Mouse (Mus musculus): Measurements from ENCODE around the gene Smad6. TPM values are rescaled to one million over a fixed set of nuclear protein-coding genes. Genes with fewer than 3 reads are reported as not detected.

Smad6 gene
- polyA plus RNA-seq, 1 experiment from 2014 or later: 1.6 TPM

GRCm38 (mm10) chr9:63980179-63981086, 41.4 kb downstream of the Smad6 start:
- peak; percentile 31; the same call in 1 of the 2 replicates for ATAC-seq
- peak overlapping the region; percentile 27 for H3K27ac ChIP-seq
- H3K9ac ChIP-seq: peak overlapping the region; percentile 18; the same call in 1 of the 2 replicates
- H3K27me3 ChIP-seq: no peaks in the 10 kb centered on the region
- peak overlapping the region; percentile 23 for H3K4me2 ChIP-seq
- H3K4me1 ChIP-seq: peaks cover 49% of the 10 kb centered on the region
- 2% methylated on average over 18 of the region's 18 CpGs for WGBS
- H3K9me3 ChIP-seq (replicated peaks): no peaks in the 10 kb centered on the region
- no peaks in the 10 kb centered on the region for H3K36me3 ChIP-seq (ENCODE audit: poor library complexity, severe bottlenecking)
- no peak overlapping the region for H3K4me3 ChIP-seq

GRCm38 (mm10) chr9:63979275-63979674, 42.6 kb downstream of the Smad6 start:
- no peak for ATAC-seq
- no peaks in the 10 kb centered on the region for H3K9me3 ChIP-seq (replicated peaks)
- peaks cover 56% of the 10 kb centered on the region for H3K4me1 ChIP-seq
- H3K27ac ChIP-seq: no peak overlapping the region
- no peak overlapping the region for H3K4me2 ChIP-seq
- no peaks in the 10 kb centered on the region for H3K27me3 ChIP-seq
- no peak overlapping the region for H3K9ac ChIP-seq
- H3K4me3 ChIP-seq: no peak overlapping the region
- 68% methylated on average over 2 of the region's 2 CpGs for WGBS
- H3K36me3 ChIP-seq (ENCODE audit: poor library complexity, severe bottlenecking): no peaks in the 10 kb centered on the region

DNA sequence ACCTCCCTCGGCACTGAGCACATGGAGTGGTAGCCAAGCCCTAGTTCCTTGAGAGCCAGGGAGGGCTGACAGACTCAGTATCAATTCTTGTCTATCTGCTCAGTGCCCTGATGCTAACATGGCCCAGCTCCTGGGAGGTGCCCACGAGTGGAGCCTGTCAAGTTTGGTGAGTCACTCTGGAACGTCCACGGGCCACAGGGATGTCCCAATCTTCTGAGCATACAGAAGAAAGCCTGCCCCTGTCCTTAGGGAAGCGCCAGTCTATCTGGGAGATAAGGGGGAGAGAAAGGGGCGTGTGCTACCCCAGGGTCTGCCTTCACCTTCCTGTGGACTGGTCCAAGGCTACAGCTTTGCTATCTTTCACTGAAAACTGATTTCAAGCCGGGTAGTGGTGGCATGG, 43.2 kb downstream of the Smad6 start:
- H3K4me1 ChIP-seq: peaks cover 57% of the 10 kb centered on the region
- 83% methylated on average over 7 of the region's 7 CpGs for WGBS
- H3K9ac ChIP-seq: no peak overlapping the region; the same call in 1 of the 2 replicates
- no peak overlapping the region for H3K4me3 ChIP-seq
- no peaks in the 10 kb centered on the region for H3K9me3 ChIP-seq (replicated peaks)
- H3K27ac ChIP-seq: no peak overlapping the region
- H3K27me3 ChIP-seq: no peaks in the 10 kb centered on the region
- no peak for ATAC-seq
- H3K4me2 ChIP-seq: no peak overlapping the region
- no peaks in the 10 kb centered on the region for H3K36me3 ChIP-seq (ENCODE audit: poor library complexity, severe bottlenecking)

GRCm38 (mm10) chr9:63975996-63976395, 45.9 kb downstream of the Smad6 start:
- peak overlapping the region; percentile 36 for H3K4me2 ChIP-seq
- H3K4me3 ChIP-seq: no peak overlapping the region
- peak overlapping the region; percentile 22; the same call in 1 of the 2 replicates for H3K27ac ChIP-seq
- H3K4me1 ChIP-seq: peaks cover 53% of the 10 kb centered on the region
- 0 out of 2 replicates have a peak overlapping the region, but pooled peaks have one; percentile 27 for H3K9ac ChIP-seq
- peak; percentile 62; the same call in 1 of the 2 replicates for ATAC-seq
- 17% methylated on average over 11 of the region's 11 CpGs for WGBS
- no peaks in the 10 kb centered on the region for H3K36me3 ChIP-seq (ENCODE audit: poor library complexity, severe bottlenecking)
- H3K27me3 ChIP-seq: no peaks in the 10 kb centered on the region
- no peaks in the 10 kb centered on the region for H3K9me3 ChIP-seq (replicated peaks)

- Histone ChIP-seq H3K9me3 (replicated peaks) (no peaks in the 10 kb centered on the region), H3K4me1 (peaks cover 49% of the 10 kb centered on the region), H3K4me2 (peak overlapping the region; percentile 8; the same call in 1 of the 2 replicates), H3K36me3 (ENCODE audit: poor library complexity, severe bottlenecking) (no peaks in the 10 kb centered on the region), H3K9ac (peak overlapping the region; percentile 38; the same call in 1 of the 2 replicates), H3K27me3 (no peaks in the 10 kb centered on the region), H3K4me3 (no peak overlapping the region), H3K27ac (peak overlapping the region; percentile 22; the same call in 1 of the 2 replicates)
- 36% methylated on average over 13 of the region's 13 CpGs for WGBS
- ATAC-seq: no peak
Observed at GRCm38 (mm10) chr9:63974258-63975023, 47.4 kb downstream of the Smad6 start.

GRCm38 (mm10) chr9:63973662-63974190, 48.1 kb downstream of the Smad6 start:
- no peak for ATAC-seq
- peak overlapping the region; percentile 8 for H3K4me2 ChIP-seq
- H3K27ac ChIP-seq: peak overlapping the region; percentile 48; the same call in 1 of the 2 replicates

DNA sequence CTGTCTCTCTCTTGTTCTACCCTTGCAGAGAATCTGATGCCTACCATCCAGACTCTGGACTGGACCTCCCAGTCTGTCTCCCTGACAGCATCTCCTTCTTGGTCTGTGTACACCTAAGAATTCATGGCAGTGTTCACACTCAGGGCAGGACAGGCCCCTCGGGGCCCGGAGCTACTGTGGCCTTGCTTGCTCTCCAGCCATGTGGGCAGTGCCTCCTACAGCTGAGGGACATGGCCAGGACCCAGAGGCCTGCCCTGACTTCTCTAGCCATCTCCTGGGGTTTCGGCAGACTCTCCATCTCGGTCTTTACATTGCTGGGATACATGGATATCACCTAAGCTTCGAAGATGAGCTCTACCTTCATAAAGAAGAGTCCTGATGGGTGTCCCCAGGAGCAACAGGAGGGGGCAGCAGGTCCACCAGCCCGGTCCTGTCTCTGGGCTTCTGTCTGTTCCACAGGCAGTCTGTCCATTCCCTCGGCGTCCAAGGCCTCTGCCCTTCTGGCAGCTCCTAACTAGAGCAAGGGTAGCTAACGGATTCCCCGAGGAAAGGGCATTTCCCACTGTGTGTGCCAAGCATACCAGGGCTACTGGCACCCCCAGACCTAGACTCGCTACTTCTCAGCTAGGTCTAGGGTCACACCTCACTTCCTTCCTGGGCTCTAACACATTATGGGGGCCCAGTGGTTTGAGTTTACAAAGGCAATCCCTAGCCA, 49.1 kb downstream of the Smad6 start:
- ATAC-seq: no peak
- 95% methylated on average over 11 of the region's 11 CpGs for WGBS

More at GRCm38 (mm10) chr9:63973662-63974190, 48.1 kb downstream of the Smad6 start:
- no peaks in the 10 kb centered on the region for H3K9me3 ChIP-seq (replicated peaks)
- H3K9ac ChIP-seq: 0 out of 2 replicates have a peak overlapping the region, but pooled peaks have one; percentile 38
- peaks cover 53% of the 10 kb centered on the region for H3K4me1 ChIP-seq
- no peaks in the 10 kb centered on the region for H3K36me3 ChIP-seq (ENCODE audit: poor library complexity, severe bottlenecking)
- H3K27me3 ChIP-seq: no peaks in the 10 kb centered on the region
- H3K4me3 ChIP-seq: no peak overlapping the region
- WGBS: 34% methylated on average over 14 of the region's 14 CpGs

GRCm38 (mm10) chr9:63971557-63971956, 50.3 kb downstream of the Smad6 start:
- Histone ChIP-seq H3K36me3 (ENCODE audit: poor library complexity, severe bottlenecking) (no peaks in the 10 kb centered on the region), H3K27me3 (no peaks in the 10 kb centered on the region), H3K4me3 (no peak overlapping the region), H3K9me3 (replicated peaks) (no peaks in the 10 kb centered on the region), H3K27ac (no peak overlapping the region), H3K4me1 (peaks cover 71% of the 10 kb centered on the region), H3K9ac (no peak overlapping the region), H3K4me2 (no peak overlapping the region)
- ATAC-seq: no peak
- WGBS: 84% methylated on average over 4 of the region's 4 CpGs

More for the DNA sequence above, 49.1 kb downstream of the Smad6 start:
- H3K27ac ChIP-seq: no peak overlapping the region
- H3K9ac ChIP-seq: no peak overlapping the region
- H3K4me1 ChIP-seq: peaks cover 63% of the 10 kb centered on the region
- H3K4me3 ChIP-seq: no peak overlapping the region
- H3K4me2 ChIP-seq: no peak overlapping the region
- H3K36me3 ChIP-seq (ENCODE audit: poor library complexity, severe bottlenecking): no peaks in the 10 kb centered on the region
- H3K9me3 ChIP-seq (replicated peaks): no peaks in the 10 kb centered on the region
- no peaks in the 10 kb centered on the region for H3K27me3 ChIP-seq

DNA sequence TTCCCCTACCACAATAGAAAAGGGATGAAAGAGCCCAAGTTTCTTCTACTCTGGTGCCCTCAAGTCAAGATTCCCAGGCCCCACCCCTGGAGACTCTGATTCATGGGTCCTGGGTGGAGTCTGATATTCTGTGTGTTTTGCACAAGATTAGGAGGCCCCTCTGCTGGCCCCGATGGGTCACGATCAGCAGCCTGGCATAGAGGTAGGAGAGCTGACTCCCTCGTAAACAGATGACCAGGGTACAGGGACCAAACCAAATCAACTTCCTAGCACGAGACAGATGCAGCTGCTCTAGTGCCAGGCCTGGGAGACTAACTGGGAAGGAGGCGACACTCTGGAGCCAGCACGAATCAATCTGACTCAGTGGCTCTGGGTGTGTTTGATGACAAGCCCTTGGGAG, 51.0 kb downstream of the Smad6 start:
- H3K36me3 ChIP-seq (ENCODE audit: poor library complexity, severe bottlenecking): no peaks in the 10 kb centered on the region
- 0 out of 2 replicates have a peak overlapping the region, but pooled peaks have one; percentile 4 for H3K27ac ChIP-seq
- H3K4me1 ChIP-seq: peaks cover 70% of the 10 kb centered on the region
- 74% methylated on average over 6 of the region's 6 CpGs for WGBS
- no peaks in the 10 kb centered on the region for H3K9me3 ChIP-seq (replicated peaks)
- H3K27me3 ChIP-seq: no peaks in the 10 kb centered on the region
- H3K4me3 ChIP-seq: no peak overlapping the region
- no peak overlapping the region for H3K4me2 ChIP-seq
- no peak for ATAC-seq
- no peak overlapping the region for H3K9ac ChIP-seq

DNA sequence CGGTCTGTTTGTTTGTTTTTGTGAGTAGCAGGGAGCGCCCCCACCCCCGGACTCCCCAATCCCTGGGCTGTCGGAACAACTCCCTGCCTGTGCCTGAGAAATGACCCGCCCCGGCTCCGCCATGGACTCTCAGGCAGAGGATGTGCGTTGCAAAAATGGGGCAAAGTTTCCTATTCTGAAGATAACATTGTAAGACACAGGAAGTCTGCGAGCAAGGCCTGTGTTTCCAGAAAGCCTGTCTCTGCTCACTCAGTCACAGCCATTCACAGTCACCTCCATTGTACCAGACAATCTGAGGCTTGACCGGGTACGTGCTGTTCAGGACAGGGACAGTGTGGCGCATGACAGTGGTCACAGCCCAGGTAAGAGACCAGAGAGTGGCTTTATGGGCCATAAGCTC, 51.5 kb downstream of the Smad6 start:
- Histone ChIP-seq H3K4me1 (peaks cover 70% of the 10 kb centered on the region), H3K27ac (0 out of 2 replicates have a peak overlapping the region, but pooled peaks have one; percentile 4), H3K27me3 (no peaks in the 10 kb centered on the region), H3K9ac (no peak overlapping the region), H3K4me2 (no peak overlapping the region), H3K4me3 (no peak overlapping the region), H3K36me3 (ENCODE audit: poor library complexity, severe bottlenecking) (no peaks in the 10 kb centered on the region), H3K9me3 (replicated peaks) (no peaks in the 10 kb centered on the region)
- no peak for ATAC-seq
- WGBS: 85% methylated on average over 12 of the region's 12 CpGs

DNA sequence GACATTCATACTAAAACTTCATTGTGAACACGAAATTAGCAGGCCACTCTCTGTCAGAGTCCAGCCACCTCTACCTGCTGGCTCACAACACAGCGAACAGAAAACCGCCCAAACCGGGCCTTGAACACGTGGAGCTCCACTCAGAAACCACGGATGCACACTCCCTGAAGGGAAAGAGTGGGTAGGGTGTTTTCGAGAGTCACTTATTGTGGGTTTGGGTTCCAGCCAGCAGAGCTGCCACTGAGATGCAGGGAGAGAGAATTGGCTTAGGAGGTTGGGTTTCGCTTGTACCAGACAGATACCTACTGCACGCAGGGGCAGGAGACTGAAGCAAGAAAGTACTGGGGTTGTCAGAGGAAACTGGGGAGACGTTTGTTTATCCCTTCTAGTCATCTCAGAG, 52.4 kb downstream of the Smad6 start:
- Histone ChIP-seq H3K4me2 (no peak overlapping the region), H3K36me3 (ENCODE audit: poor library complexity, severe bottlenecking) (no peaks in the 10 kb centered on the region), H3K9ac (no peak overlapping the region), H3K4me1 (peaks cover 68% of the 10 kb centered on the region), H3K9me3 (replicated peaks) (no peaks in the 10 kb centered on the region), H3K27ac (no peak overlapping the region), H3K27me3 (no peaks in the 10 kb centered on the region), H3K4me3 (no peak overlapping the region)
- no peak for ATAC-seq
- 85% methylated on average over 10 of the region's 10 CpGs for WGBS
